Mouse (Mus musculus) liver, adult 2 months (tissue): ENCODE measurements around the gene Syne3.

Source experiments
- CTCF ChIP-seq: fragments of 200-500 bp; IDR thresholded peaks from 2 replicates; pipeline ENCODE4 v1.5.1; 2011; ENCODE audit warnings: low read depth, low read length, control low read depth
- POLR2A ChIP-seq: fragments of 200-500 bp; IDR thresholded peaks from 2 replicates; pipeline ENCODE4 v1.6.1; 2011; ENCODE audit warnings: low read length, control low read depth; ENCODE audit not compliant: insufficient read depth; ENCODE audit errors: extremely low read depth

GRCm38 (mm10) chr12:104969177-104969576, 40.4 kb downstream of the Syne3 start:
- no peak for TF ChIP-seq CTCF
- no peak for TF ChIP-seq POLR2A
